Mouse (Mus musculus) hindbrain, embryonic 12.5 days (tissue): ENCODE data around the gene Bbs5. TPM values are rescaled to one million over a fixed set of nuclear protein-coding genes. Genes with fewer than 3 reads are reported as not detected.
"Not testable (repeated sequence)": the region's sequence is repeated elsewhere in the genome, so short reads cannot be mapped to it uniquely, and the experiment has no call there.

Experiments used
- ATAC-seq: fragments of 200-750 bp; cut with Nextera tagmentation; 2 replicates; pipeline ENCODE4 v1.8.0; 2017; ENCODE audit warnings: moderate TSS enrichment; ENCODE audit not compliant: low FRiP score
- H3K27ac ChIP-seq: fragments of 300-500 bp; sonication (generic); 2 replicates; pipeline ENCODE4 v1.5.1; 2016; ENCODE audit warnings: mild to moderate bottlenecking
- H3K27me3 ChIP-seq: fragments of 300-500 bp; sonication (generic); 2 replicates; pipeline ENCODE4 v1.6.1; 2016; ENCODE audit warnings: mild to moderate bottlenecking
- H3K36me3 ChIP-seq: fragments of 300-500 bp; sonication (generic); 2 replicates; pipeline ENCODE4 v1.6.1; 2016; ENCODE audit warnings: mild to moderate bottlenecking
- H3K4me1 ChIP-seq: fragments of 300-500 bp; sonication (generic); 2 replicates; pipeline ENCODE4 v1.6.1; 2016
- H3K4me2 ChIP-seq: fragments of 300-500 bp; sonication (generic); replicated peaks from 2 replicates; pipeline ENCODE4 v1.6.1; 2016; ENCODE audit warnings: mild to moderate bottlenecking
- H3K4me3 ChIP-seq: fragments of 300-500 bp; sonication (generic); 2 replicates; pipeline ENCODE4 v1.5.1; 2016; ENCODE audit warnings: mild to moderate bottlenecking
- H3K9ac ChIP-seq: fragments of 300-500 bp; sonication (generic); 2 replicates; pipeline ENCODE4 v1.6.1; 2016; ENCODE audit warnings: mild to moderate bottlenecking, moderate library complexity
- H3K9me3 ChIP-seq: fragments of 300-500 bp; sonication (generic); replicated peaks from 2 replicates; pipeline ENCODE4 v1.6.1; 2016; ENCODE audit warnings: mild to moderate bottlenecking
- WGBS: fragments of 180-500 bp; shearing (Covaris S2); methylation state at CpG from one replicate; pipeline ENCODE4 v1.1.7; 2016; 5-methylcytosine and 5-hydroxymethylcytosine counted together
- polyA plus RNA-seq: library from polyadenylated mRNA; unstranded; fragments of >200 nt; fragmentation: Nextera tagmentation; extraction: Ambion mirVana; gene quantifications from 2 replicates; pipeline ENCODE4 v1.2.1, GENCODE M21; 2016

Gene Bbs5
- polyA plus RNA-seq, 1 experiment from 2014 or later = 19.6 TPM

GRCm38 (mm10) chr2:69675266-69675665, 28.3 kb downstream of the Bbs5 start:
- WGBS = 72% methylated on average over 9 of the region's 9 CpGs
- ATAC-seq = no peak
- no peak overlapping the region for H3K27ac ChIP-seq
- no peaks in the 10 kb centered on the region for H3K27me3 ChIP-seq
- no peaks in the 10 kb centered on the region for H3K9me3 ChIP-seq
- no peak overlapping the region for H3K4me3 ChIP-seq
- H3K4me2 ChIP-seq = no peak overlapping the region
- 0 out of 2 replicates have a peak, but pooled peaks cover 3% of the 10 kb centered on the region for H3K36me3 ChIP-seq
- H3K9ac ChIP-seq = no peak overlapping the region
- H3K4me1 ChIP-seq = no peaks in the 10 kb centered on the region

GRCm38 (mm10) chr2:69676713-69677112, 29.7 kb downstream of the Bbs5 start:
- H3K9ac ChIP-seq = no peak overlapping the region
- 63% methylated on average over 2 of the region's 2 CpGs for WGBS
- H3K9me3 ChIP-seq = no peaks in the 10 kb centered on the region
- no peak overlapping the region for H3K27ac ChIP-seq
- no peak overlapping the region for H3K4me3 ChIP-seq
- H3K4me1 ChIP-seq = no peaks in the 10 kb centered on the region
- no peak overlapping the region for H3K4me2 ChIP-seq
- no peaks in the 10 kb centered on the region for H3K27me3 ChIP-seq
- H3K36me3 ChIP-seq = 0 out of 2 replicates have a peak, but pooled peaks cover 4% of the 10 kb centered on the region
- ATAC-seq = no peak

GRCm38 (mm10) chr2:69677215-69677614, 30.2 kb downstream of the Bbs5 start:
- not testable (repeated sequence) for H3K27me3 ChIP-seq, H3K36me3 ChIP-seq, H3K27ac ChIP-seq, H3K9ac ChIP-seq, H3K4me3 ChIP-seq, H3K4me1 ChIP-seq, H3K4me2 ChIP-seq, H3K9me3 ChIP-seq, ATAC-seq
- WGBS = 82% methylated on average over 2 of the region's 2 CpGs

GRCm38 (mm10) chr2:69679990-69680389, 33.0 kb downstream of the Bbs5 start:
- no peak overlapping the region for H3K4me3 ChIP-seq
- no peak overlapping the region for H3K4me2 ChIP-seq
- H3K36me3 ChIP-seq = 0 out of 2 replicates have a peak, but pooled peaks cover 4% of the 10 kb centered on the region
- H3K27ac ChIP-seq = no peak overlapping the region
- ATAC-seq = no peak
- H3K9me3 ChIP-seq = no peaks in the 10 kb centered on the region
- peaks cover 8% of the 10 kb centered on the region for H3K4me1 ChIP-seq
- no peak overlapping the region for H3K9ac ChIP-seq
- 55% methylated on average over 6 of the region's 6 CpGs for WGBS
- no peaks in the 10 kb centered on the region for H3K27me3 ChIP-seq

GRCm38 (mm10) chr2:69681931-69682330, 35.0 kb downstream of the Bbs5 start:
- Histone ChIP-seq H3K27me3 (no peaks in the 10 kb centered on the region), H3K4me3 (no peak overlapping the region), H3K27ac (no peak overlapping the region), H3K9ac (no peak overlapping the region), H3K4me1 (peaks cover 8% of the 10 kb centered on the region), H3K4me2 (no peak overlapping the region), H3K36me3 (peaks cover 12% of the 10 kb centered on the region; the same call in 1 of the 2 replicates), H3K9me3 (no peaks in the 10 kb centered on the region)
- WGBS = 81% methylated on average over 4 of the region's 4 CpGs
- ATAC-seq = no peak

- peak overlapping the region; percentile 17; the same call in 1 of the 2 replicates for H3K4me2 ChIP-seq
Observed at GRCm38 (mm10) chr2:69683036-69683805, 36.2 kb downstream of the Bbs5 start.

GRCm38 (mm10) chr2:69684488-69684887, 37.5 kb downstream of the Bbs5 start:
- Histone ChIP-seq H3K36me3 (peaks cover 24% of the 10 kb centered on the region), H3K9me3 (no peaks in the 10 kb centered on the region), H3K9ac (no peak overlapping the region), H3K4me1 (peaks cover 8% of the 10 kb centered on the region), H3K4me2 (no peak overlapping the region), H3K4me3 (no peak overlapping the region), H3K27ac (no peak overlapping the region), H3K27me3 (no peaks in the 10 kb centered on the region)
- WGBS = 89% methylated on average over 3 of the region's 3 CpGs
- ATAC-seq = no peak

More at GRCm38 (mm10) chr2:69683036-69683805, 36.2 kb downstream of the Bbs5 start:
- WGBS = 36% methylated on average over 13 of the region's 13 CpGs
- no peak for ATAC-seq
- 0 out of 2 replicates have a peak overlapping the region, but pooled peaks have one; percentile 17 for H3K27ac ChIP-seq
- H3K4me3 ChIP-seq = no peak overlapping the region
- no peaks in the 10 kb centered on the region for H3K27me3 ChIP-seq
- H3K36me3 ChIP-seq = peaks cover 17% of the 10 kb centered on the region; the same call in 1 of the 2 replicates
- peaks cover 8% of the 10 kb centered on the region for H3K4me1 ChIP-seq
- no peak overlapping the region for H3K9ac ChIP-seq
- H3K9me3 ChIP-seq = no peaks in the 10 kb centered on the region

GRCm38 (mm10) chr2:69690214-69690613, 43.2 kb downstream of the Bbs5 start:
- no peak overlapping the region for H3K9ac ChIP-seq
- H3K36me3 ChIP-seq = peaks cover 65% of the 10 kb centered on the region
- H3K27ac ChIP-seq = no peak overlapping the region
- WGBS = 93% methylated on average over 3 of the region's 3 CpGs
- no peak for ATAC-seq
- H3K4me1 ChIP-seq = no peaks in the 10 kb centered on the region
- H3K9me3 ChIP-seq = no peaks in the 10 kb centered on the region
- H3K4me3 ChIP-seq = no peak overlapping the region
- H3K27me3 ChIP-seq = no peaks in the 10 kb centered on the region
- no peak overlapping the region for H3K4me2 ChIP-seq

GRCm38 (mm10) chr2:69690843-69691242, 43.9 kb downstream of the Bbs5 start:
- H3K36me3 ChIP-seq = peaks cover 65% of the 10 kb centered on the region
- ATAC-seq = no peak
- WGBS = 91% methylated on average over 6 of the region's 6 CpGs

GRCm38 (mm10) chr2:69693501-69693900, 46.5 kb downstream of the Bbs5 start:
- no peak overlapping the region for H3K4me3 ChIP-seq
- no peaks in the 10 kb centered on the region for H3K9me3 ChIP-seq
- no peak overlapping the region for H3K9ac ChIP-seq
- H3K4me2 ChIP-seq = no peak overlapping the region
- H3K27me3 ChIP-seq = no peaks in the 10 kb centered on the region
- peaks cover 57% of the 10 kb centered on the region for H3K36me3 ChIP-seq
- no peaks in the 10 kb centered on the region for H3K4me1 ChIP-seq
- H3K27ac ChIP-seq = no peak overlapping the region
- WGBS = 91% methylated on average over 11 of the region's 11 CpGs
- no peak for ATAC-seq

More at GRCm38 (mm10) chr2:69690843-69691242, 43.9 kb downstream of the Bbs5 start:
- Histone ChIP-seq H3K4me3 (no peak overlapping the region), H3K9me3 (no peaks in the 10 kb centered on the region), H3K4me1 (no peaks in the 10 kb centered on the region), H3K27me3 (no peaks in the 10 kb centered on the region), H3K27ac (no peak overlapping the region), H3K9ac (no peak overlapping the region), H3K4me2 (no peak overlapping the region)

GRCm38 (mm10) chr2:69700446-69700845, 53.5 kb downstream of the Bbs5 start:
- Histone ChIP-seq H3K9me3 (no peaks in the 10 kb centered on the region), H3K27me3 (no peaks in the 10 kb centered on the region), H3K4me1 (no peaks in the 10 kb centered on the region), H3K4me3 (no peak overlapping the region), H3K9ac (no peak overlapping the region), H3K36me3 (peaks cover 47% of the 10 kb centered on the region), H3K27ac (no peak overlapping the region), H3K4me2 (no peak overlapping the region)
- 96% methylated on average over 8 of the region's 8 CpGs for WGBS
- no peak for ATAC-seq

GRCm38 (mm10) chr2:69712171-69712570, 65.2 kb downstream of the Bbs5 start:
- 91% methylated on average over 14 of the region's 14 CpGs for WGBS
- no peak for ATAC-seq
- no peak overlapping the region for H3K4me3 ChIP-seq

More at GRCm38 (mm10) chr2:69712171-69712570, 65.2 kb downstream of the Bbs5 start:
- peaks cover 5% of the 10 kb centered on the region; the same call in 1 of the 2 replicates for H3K4me1 ChIP-seq
- no peaks in the 10 kb centered on the region for H3K9me3 ChIP-seq
- no peak overlapping the region for H3K4me2 ChIP-seq
- H3K9ac ChIP-seq = no peak overlapping the region
- H3K27me3 ChIP-seq = no peaks in the 10 kb centered on the region
- H3K36me3 ChIP-seq = no peaks in the 10 kb centered on the region; the same call in 1 of the 2 replicates
- H3K27ac ChIP-seq = no peak overlapping the region
